Mouse (Mus musculus) left cerebral cortex, adult 2 months (tissue): ENCODE measurements at regions not wholly inside any gene's neighbourhood (a gene's known extent, or its start where the extent isn't known, plus 50 kb on each side); places are given as distances from the start of the nearest gene placed in this dataset.

Source experiments
- DNase-seq, 2 experiments: peaks; one replicate each; pipeline ENCODE4 v3.0.0; 2021 to 2022; ENCODE audit warnings: low spot score in 2 of 2, mixed read lengths in 1 of 2; ENCODE audit errors: extremely low spot score in 1 of 2
- H3K27ac ChIP-seq: fragments of 200-600 bp; 2 replicates; pipeline ENCODE4 v1.8.1; 2022
- H3K4me3 ChIP-seq: fragments of 200-600 bp; 2 replicates; pipeline ENCODE4 v1.8.1; 2022
- CTCF ChIP-seq: fragments of 200-600 bp; IDR thresholded peaks from 2 replicates; pipeline ENCODE4 v1.8.1; 2022; ENCODE audit warnings: antibody characterized with exemption, mild to moderate bottlenecking, moderate library complexity
- intact Hi-C: fragments of 180-260 bp; cut with DNase I; formaldehyde crosslinking; loops from one replicate; pipeline ENCODE4 v1.15.1; 2025

DNA sequence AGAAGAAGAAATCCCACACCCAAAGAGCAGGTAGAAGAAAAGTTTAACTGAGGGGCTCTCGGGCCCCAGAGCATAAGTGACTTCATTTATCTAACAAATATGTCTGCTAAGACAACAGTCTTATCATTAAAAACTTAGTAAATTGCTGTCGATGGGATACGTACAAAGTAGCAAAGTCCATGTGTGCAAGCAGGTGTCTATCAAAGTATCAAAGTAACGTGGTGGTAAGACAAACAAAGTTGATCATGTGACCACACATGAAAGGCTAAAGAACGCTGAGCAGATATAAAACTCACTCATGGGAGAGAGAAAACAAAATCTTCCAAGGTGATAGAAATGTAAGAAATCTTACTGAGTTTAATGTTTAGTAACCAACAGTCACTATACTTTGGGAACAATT lies 191.3 kb downstream of the Ifng start:
- intact Hi-C loops = no loop called here
- DNase-seq = no peak
- no peak for TF ChIP-seq CTCF
- Histone ChIP-seq H3K27ac (no peak overlapping the region), H3K4me3 (no peak overlapping the region)

- DNase-seq = no peak
- no peak overlapping the region for H3K4me3 ChIP-seq
- no peak overlapping the region for H3K27ac ChIP-seq
- intact Hi-C loops = no loop called here
- no peak for TF ChIP-seq CTCF
Observed at GRCm38 (mm10) chr10:118633429-118633828, 192.6 kb downstream of the Ifng start.

DNA sequence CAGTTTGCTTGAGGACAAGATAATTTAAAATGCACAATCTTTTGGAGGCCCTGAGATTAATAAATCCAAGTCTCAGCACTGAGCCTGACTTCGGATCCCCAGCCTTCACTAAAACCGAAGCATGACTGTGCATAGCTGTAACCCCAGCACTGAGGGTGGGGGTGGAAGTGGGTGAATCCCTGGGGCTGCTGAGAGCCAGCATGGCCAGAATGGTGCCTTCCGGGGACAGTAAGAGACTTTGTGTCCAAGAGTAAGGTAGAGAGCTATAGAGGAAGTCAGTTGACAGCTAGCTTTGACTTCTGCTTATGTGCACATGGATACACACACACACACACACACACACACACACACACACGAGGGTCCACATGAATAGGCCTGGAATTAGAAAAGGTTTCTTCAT lies 198.3 kb downstream of the Ifng start:
- no peak overlapping the region for H3K4me3 ChIP-seq
- no peak for TF ChIP-seq CTCF
- no peak for DNase-seq
- H3K27ac ChIP-seq = no peak overlapping the region
- intact Hi-C loops = no loop called here

GRCm38 (mm10) chr10:118640121-118640809 lies 199.4 kb downstream of the Ifng start:
- intact Hi-C loops = loop anchor here (5.0 kb wide), 1 partner anchor 72 kb away; no protein-coding TSS in a partner anchor
- Histone ChIP-seq H3K4me3 (peak overlapping the region; percentile 15; the same call in 1 of the 2 replicates), H3K27ac (peak overlapping the region; percentile 48)
- peak in 1 of 2 experiments; percentile 13 for DNase-seq
- TF ChIP-seq CTCF = no peak

GRCm38 (mm10) chr10:118640810-118641427 lies 200.1 kb downstream of the Ifng start:
- no peak for TF ChIP-seq CTCF
- intact Hi-C loops = loop anchor here (5.0 kb wide), 1 partner anchor 71 kb away; no protein-coding TSS in a partner anchor
- Histone ChIP-seq H3K27ac (peak overlapping the region; percentile 26), H3K4me3 (peak overlapping the region; percentile 15; the same call in 1 of the 2 replicates)
- no peak for DNase-seq

GRCm38 (mm10) chr10:118643622-118644021 lies 202.8 kb downstream of the Ifng start:
- DNase-seq = no peak
- intact Hi-C loops = loop anchor here (5.0 kb wide), 1 partner anchor 69 kb away; no protein-coding TSS in a partner anchor

GRCm38 (mm10) chr10:118648111-118648510 lies 207.3 kb downstream of the Ifng start:
- no peak for DNase-seq
- Histone ChIP-seq H3K27ac (no peak overlapping the region), H3K4me3 (no peak overlapping the region)
- TF ChIP-seq CTCF = no peak
- intact Hi-C loops = no loop called here

More at GRCm38 (mm10) chr10:118643622-118644021, 202.8 kb downstream of the Ifng start:
- no peak for TF ChIP-seq CTCF
- no peak overlapping the region for H3K4me3 ChIP-seq
- H3K27ac ChIP-seq = no peak overlapping the region

DNA sequence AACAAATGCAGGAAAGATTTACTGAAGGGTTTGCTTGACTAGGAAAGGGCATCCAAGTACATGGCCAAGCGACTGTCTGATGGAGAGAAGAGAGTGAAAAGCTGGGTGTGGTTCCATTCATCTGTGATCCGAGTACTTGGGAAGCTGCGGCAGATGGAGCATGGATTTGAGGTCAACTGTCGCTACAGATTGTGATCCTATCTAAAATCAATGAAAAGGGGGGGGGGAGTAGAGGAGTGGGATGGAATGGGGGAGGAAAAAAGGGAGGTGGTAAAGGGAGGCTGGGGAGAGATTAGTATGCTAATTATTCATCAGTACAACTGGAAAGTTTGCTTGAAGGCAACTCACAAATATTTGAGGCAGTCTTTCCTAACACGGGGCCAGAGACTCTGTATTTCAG lies 213.4 kb downstream of the Dyrk2 start:
- H3K27ac ChIP-seq = no peak overlapping the region
- intact Hi-C loops = no loop called here
- H3K4me3 ChIP-seq = no peak overlapping the region
- TF ChIP-seq CTCF = no peak
- DNase-seq = no peak

DNA sequence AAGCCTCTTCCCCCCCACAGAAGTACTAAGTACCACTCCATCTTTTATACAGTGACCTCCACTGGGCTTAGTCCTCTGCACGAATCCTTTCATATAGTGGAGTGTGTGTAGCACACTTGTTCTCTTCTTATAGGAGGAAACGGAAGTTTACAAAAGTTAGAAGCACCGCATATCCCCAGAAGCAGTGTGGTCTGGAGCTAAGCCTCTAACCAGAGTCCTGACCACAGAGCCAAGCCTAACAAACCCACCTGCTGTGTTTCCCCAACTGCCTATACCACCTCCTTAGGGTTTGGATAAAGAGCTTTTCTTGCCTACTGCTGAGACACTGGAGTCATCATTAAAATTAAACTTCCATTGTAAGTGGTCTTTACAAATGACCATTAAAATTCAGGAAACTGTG lies 204.0 kb downstream of the Dyrk2 start:
- no peak for DNase-seq
- no peak overlapping the region for H3K27ac ChIP-seq
- intact Hi-C loops = no loop called here
- no peak overlapping the region for H3K4me3 ChIP-seq
- no peak for TF ChIP-seq CTCF

- TF ChIP-seq CTCF = no peak
- intact Hi-C loops = no loop called here
- Histone ChIP-seq H3K4me3 (no peak overlapping the region), H3K27ac (no peak overlapping the region)
- no peak for DNase-seq
Observed at GRCm38 (mm10) chr10:118675816-118676465, 194.1 kb downstream of the Dyrk2 start.

DNA sequence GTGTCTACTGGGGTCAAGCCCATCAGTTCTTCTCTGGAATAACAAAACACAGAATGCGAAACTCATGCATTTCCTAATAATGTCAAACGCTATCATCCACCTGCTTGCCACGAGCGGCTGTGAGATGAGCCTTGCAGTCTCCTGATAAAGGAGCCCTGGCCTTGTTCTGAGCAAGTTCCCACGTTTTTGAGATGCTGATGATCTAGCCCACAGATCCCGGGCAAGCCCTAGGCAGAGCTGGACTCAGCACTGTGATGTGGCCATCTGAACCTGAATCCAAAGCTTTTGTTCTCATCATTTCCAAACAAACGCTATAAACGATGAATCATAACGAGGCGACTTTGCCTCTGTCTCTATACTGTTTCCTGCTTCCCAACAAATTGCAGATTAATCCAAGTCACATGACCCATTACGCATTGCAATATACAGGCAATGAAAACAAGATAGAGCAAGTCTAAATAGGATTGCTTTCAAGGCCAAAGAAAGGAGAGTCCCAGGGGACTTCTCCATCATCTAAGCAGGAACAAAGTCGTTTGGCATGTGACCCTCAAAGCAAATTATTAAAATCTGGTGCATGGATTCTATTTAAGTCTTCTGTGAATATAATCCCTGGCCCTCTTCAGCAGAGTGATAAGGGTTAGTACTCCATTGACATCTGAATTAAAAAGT lies 191.1 kb downstream of the Dyrk2 start:
- intact Hi-C loops = no loop called here
- no peak for TF ChIP-seq CTCF
- Histone ChIP-seq H3K27ac (no peak overlapping the region), H3K4me3 (no peak overlapping the region)
- no peak for DNase-seq

DNA sequence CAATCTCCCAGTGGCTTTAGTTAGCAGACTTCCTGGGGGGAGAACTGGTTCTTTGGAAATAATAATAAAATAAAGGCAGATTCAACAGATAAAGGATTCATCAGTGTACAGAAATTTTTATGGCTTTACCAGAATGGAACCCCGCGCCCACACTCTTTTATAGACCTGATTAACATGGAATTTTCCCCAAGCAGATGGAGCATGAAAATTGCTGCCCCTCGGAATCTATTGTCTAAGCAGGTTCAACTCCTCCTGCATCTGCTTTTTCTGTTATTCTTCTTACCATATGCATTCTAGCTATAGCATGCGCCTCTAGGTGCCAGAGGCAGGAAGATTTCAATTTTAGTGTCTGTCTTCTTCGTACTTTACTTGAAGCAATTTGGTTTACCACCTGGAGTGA lies 190.5 kb downstream of the Dyrk2 start:
- TF ChIP-seq CTCF = no peak
- no peak overlapping the region for H3K27ac ChIP-seq
- intact Hi-C loops = no loop called here
- H3K4me3 ChIP-seq = no peak overlapping the region
- no peak for DNase-seq
